Mouse (Mus musculus) MEL (cell line): ENCODE results near the gene Zic1. TPM values are rescaled to one million over a fixed set of nuclear protein-coding genes. Genes with fewer than 3 reads are reported as not detected.

ENCODE experiments used
- DNase-seq: peaks from one replicate; pipeline ENCODE4 v3.0.0; 2011; ENCODE audit warnings: low read depth, low spot score
- H3K27ac ChIP-seq: 2 replicates; pipeline ENCODE4 v1.5.1; 2012; ENCODE audit warnings: low read depth, mild to moderate bottlenecking, control low read depth, low read length, moderate library complexity; ENCODE audit not compliant: control insufficient read depth
- H3K27me3 ChIP-seq, 2 experiments: fragments of 150-350 bp in 1 of 2; sonication (generic) in 1 of 2; 2 replicates each; pipeline ENCODE4 v1.6.1; 2012; ENCODE audit warnings: low read length in 2 of 2, mild to moderate bottlenecking in 2 of 2, improper control_type of control experiment in 1 of 2, moderate library complexity in 1 of 2; ENCODE audit not compliant: insufficient read depth in 2 of 2, control insufficient read depth in 1 of 2
- H3K36me3 ChIP-seq, 2 experiments: 2 replicates each; pipeline ENCODE4 v1.6.1; 2012 to 2014; ENCODE audit warnings: low read length in 2 of 2, improper control_type of control experiment in 1 of 2, inconsistent platforms in 1 of 2, mild to moderate bottlenecking in 1 of 2; ENCODE audit not compliant: insufficient read depth in 2 of 2, control insufficient read depth in 1 of 2
- H3K4me1 ChIP-seq, 2 experiments: fragments of 150-350 bp in 1 of 2; sonication (generic) in 1 of 2; 2 replicates each; pipeline ENCODE4 v1.6.1; 2012; ENCODE audit warnings: low read length in 2 of 2, improper control_type of control experiment in 1 of 2, mild to moderate bottlenecking in 1 of 2; ENCODE audit not compliant: insufficient read depth in 2 of 2, control insufficient read depth in 1 of 2
- H3K4me3 ChIP-seq, 2 experiments: fragments of 150-350 bp in 1 of 2; sonication (generic) in 1 of 2; 2 replicates each; pipeline ENCODE4 v1.5.1; 2012; ENCODE audit warnings: low read depth in 2 of 2, low read length in 2 of 2, mild to moderate bottlenecking in 2 of 2, moderate library complexity in 2 of 2, control low read depth in 1 of 2, improper control_type of control experiment in 1 of 2; ENCODE audit not compliant: control insufficient read depth in 1 of 2, insufficient read depth in 1 of 2
- H3K79me2 ChIP-seq: 2 replicates; pipeline ENCODE4 v1.6.1; 2012; ENCODE audit warnings: mild to moderate bottlenecking, low read length, moderate library complexity; ENCODE audit not compliant: control insufficient read depth, poor library complexity, insufficient read depth
- H3K9ac ChIP-seq: 2 replicates; pipeline ENCODE4 v1.6.1; 2012; ENCODE audit warnings: low read depth, mild to moderate bottlenecking, control low read depth, low read length, moderate library complexity; ENCODE audit not compliant: control insufficient read depth, poor library complexity, severe bottlenecking
- H3K9me3 ChIP-seq: fragments of 150-350 bp; sonication (generic); replicated peaks from 2 replicates; pipeline ENCODE4 v1.6.1; 2012; ENCODE audit warnings: mild to moderate bottlenecking, low read length, improper control_type of control experiment, moderate library complexity; ENCODE audit not compliant: insufficient read depth
- CHD1 ChIP-seq: IDR thresholded peaks from 2 replicates; pipeline ENCODE4 v1.6.1; 2012; ENCODE audit warnings: low read depth, mild to moderate bottlenecking, inconsistent platforms, low read length, improper control_type of control experiment
- HCFC1 ChIP-seq: IDR thresholded peaks from 2 replicates; pipeline ENCODE4 v1.6.1; 2012; ENCODE audit warnings: low read depth, mild to moderate bottlenecking, inconsistent platforms, low read length, improper control_type of control experiment, moderate library complexity
- JUND ChIP-seq: IDR thresholded peaks from 2 replicates; pipeline ENCODE4 v1.6.1; 2011; ENCODE audit warnings: low read depth, mild to moderate bottlenecking, improper control_type of control experiment, low read length
- KAT2A ChIP-seq: conservative IDR thresholded peaks from 2 replicates; pipeline ENCODE4 v1.6.1; 2012; ENCODE audit warnings: low read depth, low read length, improper control_type of control experiment, inconsistent platforms
- MYB ChIP-seq: IDR thresholded peaks from 2 replicates; pipeline ENCODE4 v1.6.1; 2011; ENCODE audit warnings: mild to moderate bottlenecking, low read depth, low read length, improper control_type of control experiment
- MYC ChIP-seq: IDR thresholded peaks from 2 replicates; pipeline ENCODE4 v1.6.1; 2011; ENCODE audit warnings: low read depth, mild to moderate bottlenecking, low read length, improper control_type of control experiment, moderate library complexity
- NELFE ChIP-seq: IDR thresholded peaks from 2 replicates; pipeline ENCODE4 v1.6.1; 2011; ENCODE audit warnings: low read depth, low read length, improper control_type of control experiment
- POLR2A ChIP-seq, 2 experiments: IDR thresholded peaks; 2 replicates each; pipeline ENCODE4 v1.6.1; 2011 to 2012; ENCODE audit warnings: low read length in 2 of 2, mild to moderate bottlenecking in 2 of 2, control low read depth in 1 of 2, improper control_type of control experiment in 1 of 2, low read depth in 1 of 2, moderate library complexity in 1 of 2; ENCODE audit not compliant: control insufficient read depth in 1 of 2, insufficient read depth in 1 of 2, poor library complexity in 1 of 2
- TBP ChIP-seq: IDR thresholded peaks from 2 replicates; pipeline ENCODE4 v1.8.0; 2011; ENCODE audit warnings: low read depth, low read length, improper control_type of control experiment
- TCF12 ChIP-seq: IDR thresholded peaks from 2 replicates; pipeline ENCODE4 v1.6.1; 2014; ENCODE audit warnings: low read depth, mild to moderate bottlenecking, inconsistent platforms, low read length, improper control_type of control experiment, moderate library complexity
- USF1 ChIP-seq: IDR thresholded peaks from 2 replicates; pipeline ENCODE4 v1.6.1; 2014; ENCODE audit warnings: low read depth, mild to moderate bottlenecking, inconsistent platforms, low read length, improper control_type of control experiment, moderate library complexity
- ZC3H11A ChIP-seq: IDR thresholded peaks from 2 replicates; pipeline ENCODE4 v1.6.1; 2012; ENCODE audit warnings: low read depth, mild to moderate bottlenecking, inconsistent platforms, low read length, improper control_type of control experiment
- ZKSCAN1 ChIP-seq: IDR thresholded peaks from 2 replicates; pipeline ENCODE4 v1.6.1; 2012; ENCODE audit warnings: low read depth, mild to moderate bottlenecking, inconsistent platforms, low read length, improper control_type of control experiment, moderate library complexity
- ZMIZ1 ChIP-seq: IDR thresholded peaks from 2 replicates; pipeline ENCODE4 v1.6.1; 2012; ENCODE audit warnings: low read depth, mild to moderate bottlenecking, inconsistent platforms, low read length, improper control_type of control experiment, moderate library complexity
- polyA plus RNA-seq, 2 experiments: library from polyadenylated mRNA; stranded (reverse) in 1 of 2; unstranded in 1 of 2; fragments of >175 nt in 1 of 2; fragments of >200 nt in 1 of 2; gene quantifications; 2 replicates each; pipeline versions ENCODE4 v1.2.1 to v1.2.4; 2012; ENCODE audit warnings: low replicate concordance in 2 of 2, low read depth in 1 of 2; ENCODE audit not compliant: insufficient read length in 2 of 2, insufficient read depth in 1 of 2, missing spikeins in 1 of 2
- total RNA-seq: library from RNA; depleted of rRNA; stranded (reverse); fragments of 300-350 nt; gene quantifications from 2 replicates; pipeline ENCODE4 v1.2.3, GENCODE M21; 2012

Gene Zic1
- total and polyA plus RNA-seq, 3 experiments = not detected

GRCm38 (mm10) chr9:91361033-91361855, 4.4 kb downstream of the Zic1 start:
- no peak overlapping the region for H3K4me3 ChIP-seq
- no peaks in the 10 kb centered on the region for H3K9me3 ChIP-seq
- H3K4me1 ChIP-seq = no peaks in the 10 kb centered on the region
- H3K9ac ChIP-seq = no peak overlapping the region
- H3K79me2 ChIP-seq = no peaks in the 10 kb centered on the region
- no peak for TF ChIP-seq ZKSCAN1
- no peak for TF ChIP-seq POLR2A (IDR thresholded peaks at IDR 0.05; ENCODE audit: control insufficient read depth in 1 of 2, insufficient read depth in 1 of 2, low read depth in 1 of 2, low read length in 2 of 2, poor library complexity in 1 of 2)
- no peak for TF ChIP-seq USF1
- TF ChIP-seq JUND = no peak
- TF ChIP-seq CHD1 = no peak
- TF ChIP-seq NELFE = no peak
- TF ChIP-seq MYC = no peak
- no peak for TF ChIP-seq ZMIZ1
- TF ChIP-seq TCF12 = no peak
- no peak for TF ChIP-seq TBP
- no peak for TF ChIP-seq ZC3H11A
- no peak overlapping the region for H3K27ac ChIP-seq
- no peaks in the 10 kb centered on the region for H3K27me3 ChIP-seq
- no peak for DNase-seq
- H3K36me3 ChIP-seq = no peaks in the 10 kb centered on the region

GRCm38 (mm10) chr9:91360151-91361032, 5.2 kb downstream of the Zic1 start:
- no peaks in the 10 kb centered on the region for H3K9me3 ChIP-seq
- no peak overlapping the region for H3K9ac ChIP-seq
- no peak overlapping the region for H3K4me3 ChIP-seq
- no peaks in the 10 kb centered on the region for H3K79me2 ChIP-seq
- TF ChIP-seq KAT2A = no peak
- TF ChIP-seq HCFC1 = no peak
- TF ChIP-seq MYB = no peak
- no peaks in the 10 kb centered on the region for H3K27me3 ChIP-seq
- no peaks in the 10 kb centered on the region for H3K4me1 ChIP-seq
- H3K36me3 ChIP-seq = no peaks in the 10 kb centered on the region
- no peak for DNase-seq
- H3K27ac ChIP-seq = no peak overlapping the region
